Mouse (Mus musculus) liver, postnatal 0 days (tissue): ENCODE results near the gene Map1a. TPM values are rescaled to one million over a fixed set of nuclear protein-coding genes. Genes with fewer than 3 reads are reported as not detected.

Experiments
- ATAC-seq: fragments of 200-750 bp; cut with Nextera tagmentation; 2 replicates; pipeline ENCODE4 v1.8.0; 2017; ENCODE audit warnings: mild to moderate bottlenecking, moderate library complexity
- DNase-seq: peaks from one replicate; pipeline ENCODE4 v3.0.0-alpha.2; 2016
- H3K27ac ChIP-seq: fragments of 300-500 bp; sonication (generic); 2 replicates; pipeline ENCODE4 v1.5.1; 2014; ENCODE audit warnings: antibody characterized with exemption, moderate library complexity, mild to moderate bottlenecking, low read depth
- H3K27me3 ChIP-seq: fragments of 300-500 bp; sonication (generic); 2 replicates; pipeline ENCODE4 v1.6.1; 2014; ENCODE audit warnings: low read length, control low read depth, mixed read lengths; ENCODE audit not compliant: insufficient read depth
- H3K36me3 ChIP-seq: fragments of 300-500 bp; sonication (generic); replicated peaks from 2 replicates; pipeline ENCODE4 v1.6.1; 2014; ENCODE audit warnings: mild to moderate bottlenecking, control low read depth, low read length, moderate library complexity, mixed read lengths; ENCODE audit not compliant: insufficient read depth
- H3K4me1 ChIP-seq: fragments of 300-500 bp; sonication (generic); 2 replicates; pipeline ENCODE4 v1.6.1; 2014; ENCODE audit warnings: antibody characterized with exemption, mild to moderate bottlenecking, control low read depth; ENCODE audit not compliant: insufficient read depth
- H3K4me2 ChIP-seq: fragments of 300-500 bp; sonication (generic); 2 replicates; pipeline ENCODE4 v1.6.1; 2014; ENCODE audit warnings: low read depth, mild to moderate bottlenecking, low read length, moderate library complexity, mixed read lengths
- H3K4me3 ChIP-seq: fragments of 300-500 bp; sonication (generic); 2 replicates; pipeline ENCODE4 v1.5.1; 2014; ENCODE audit warnings: low read depth, low read length
- H3K9ac ChIP-seq: fragments of 300-500 bp; sonication (generic); replicated peaks from 2 replicates; pipeline ENCODE4 v1.6.1; 2014; ENCODE audit warnings: mild to moderate bottlenecking, moderate library complexity
- H3K9me3 ChIP-seq: fragments of 300-500 bp; sonication (generic); 2 replicates; pipeline ENCODE4 v1.6.1; 2016; ENCODE audit warnings: mild to moderate bottlenecking, control low read depth, low read length, mixed read lengths
- CTCF ChIP-seq: sonication (generic); IDR thresholded peaks from 2 replicates; pipeline ENCODE4 v1.5.1; 2016; ENCODE audit warnings: antibody characterized with exemption, low read depth
- EP300 ChIP-seq: IDR thresholded peaks from 2 replicates; pipeline ENCODE4 v1.6.1; 2016; ENCODE audit warnings: antibody characterized with exemption, low read depth, mild to moderate bottlenecking
- WGBS: fragments of 180-500 bp; shearing (Covaris S2); extraction: QIAGEN DNeasy Blood & Tissue Kit; methylation state at CpG from one replicate; pipeline ENCODE4 v1.1.7; 2014; ENCODE audit not compliant: insufficient replicate concordance; 5-methylcytosine and 5-hydroxymethylcytosine counted together
- polyA plus RNA-seq: library from polyadenylated mRNA; unstranded; fragments of >200 nt; fragmentation: Nextera tagmentation; extraction: Ambion mirVana; gene quantifications from 2 replicates; pipeline ENCODE4 v1.2.1, GENCODE M21; 2015

Map1a gene
- polyA plus RNA-seq, 1 experiment from 2014 or later, result 0.02 TPM

GRCm38 (mm10) chr2:121339057-121339456 lies 49.7 kb downstream of the Map1a start:
- H3K36me3 ChIP-seq, result no peaks in the 10 kb centered on the region
- no peak for ATAC-seq
- H3K4me1 ChIP-seq, result no peaks in the 10 kb centered on the region
- no peak overlapping the region for H3K27ac ChIP-seq
- DNase-seq, result no peak
- H3K4me3 ChIP-seq, result no peak overlapping the region
- H3K4me2 ChIP-seq, result no peak overlapping the region
- no peak overlapping the region for H3K9ac ChIP-seq
- TF ChIP-seq EP300 (no peak), CTCF (peak; percentile 43)
- H3K9me3 ChIP-seq, result no peaks in the 10 kb centered on the region
- no peaks in the 10 kb centered on the region for H3K27me3 ChIP-seq

GRCm38 (mm10) chr2:121353156-121353555 lies 63.8 kb downstream of the Map1a start:
- peaks cover 24% of the 10 kb centered on the region for H3K27me3 ChIP-seq
- no peak for DNase-seq
- H3K4me1 ChIP-seq, result peaks cover 6% of the 10 kb centered on the region
- H3K9me3 ChIP-seq, result no peaks in the 10 kb centered on the region
- TF ChIP-seq EP300, result no peak
- no peak overlapping the region for H3K9ac ChIP-seq
- 56% methylated on average over 8 of the region's 8 CpGs for WGBS
- no peaks in the 10 kb centered on the region for H3K36me3 ChIP-seq
- no peak overlapping the region for H3K4me2 ChIP-seq
- no peak overlapping the region for H3K27ac ChIP-seq
- ATAC-seq, result no peak
- H3K4me3 ChIP-seq, result no peak overlapping the region

DNA sequence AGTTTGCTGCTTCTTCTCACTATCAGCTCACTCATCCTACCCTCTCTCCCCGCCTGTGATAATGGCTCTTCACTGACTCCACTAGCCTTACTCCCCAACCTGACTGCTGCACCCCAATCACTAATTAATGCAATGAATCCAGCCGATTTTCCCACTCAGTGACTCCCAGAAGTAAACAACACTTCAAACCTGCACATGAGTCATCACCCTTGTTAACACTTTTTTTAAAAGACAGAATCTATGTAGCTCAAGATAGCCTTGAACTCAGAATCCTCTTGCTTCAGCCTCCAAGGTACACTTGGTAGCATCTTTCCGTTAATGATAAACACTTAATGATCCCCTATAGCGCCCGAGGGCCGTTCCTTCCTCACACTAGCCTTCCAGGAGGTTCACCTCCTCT lies 65.0 kb downstream of the Map1a start:
- Histone ChIP-seq H3K27ac (no peak overlapping the region), H3K9ac (peak overlapping the region; percentile 75), H3K27me3 (peaks cover 36% of the 10 kb centered on the region), H3K9me3 (no peaks in the 10 kb centered on the region), H3K4me3 (peak overlapping the region; percentile 66), H3K36me3 (no peaks in the 10 kb centered on the region), H3K4me1 (peaks cover 6% of the 10 kb centered on the region), H3K4me2 (peak overlapping the region; percentile 99)
- no peak for DNase-seq
- TF ChIP-seq CTCF, result no peak
- no peak for TF ChIP-seq EP300
- WGBS, result 5% methylated on average over 6 of the region's 6 CpGs
- no peak for ATAC-seq

- peak within 1 kb of the TSS; percentile 75 for H3K9ac ChIP-seq
- under 1% methylated on average over 53 of the region's 58 CpGs for WGBS
- ATAC-seq, result peak; percentile 99
- no peak within 1 kb of the TSS for H3K27ac ChIP-seq
- peaks cover 6% of the 10 kb centered on the region for H3K4me1 ChIP-seq
- TF ChIP-seq CTCF, result peak; percentile 99
- no peak for TF ChIP-seq EP300
- H3K9me3 ChIP-seq, result no peaks in the 10 kb centered on the region
- peak within 1 kb of the TSS; percentile 66 for H3K4me3 ChIP-seq
- H3K36me3 ChIP-seq, result no peaks in the 10 kb centered on the region
- H3K4me2 ChIP-seq, result peak within 1 kb of the TSS; percentile 99
- H3K27me3 ChIP-seq, result peaks cover 41% of the 10 kb centered on the region
- DNase-seq, result peak; percentile 96
Observed at GRCm38 (mm10) chr2:121354820-121355592, 65.6 kb downstream of the Map1a start, which contains the start of gene Ppip5k1. Ppip5k1 (minus strand) TSS chr2:121355396.

- DNase-seq (no peak), ATAC-seq (no peak)
- H3K4me2 ChIP-seq, result peak within 1 kb of the TSS; percentile 35
- 0 out of 2 replicates have a peak within 1 kb of the TSS, but pooled peaks have one; percentile 8 for H3K4me3 ChIP-seq
- no peaks in the 10 kb centered on the region for H3K9me3 ChIP-seq
- no peak within 1 kb of the TSS for H3K9ac ChIP-seq
- H3K4me1 ChIP-seq, result peaks cover 6% of the 10 kb centered on the region
- 50% methylated on average over 5 of the region's 5 CpGs for WGBS
- H3K27me3 ChIP-seq, result peaks cover 47% of the 10 kb centered on the region
- TF ChIP-seq CTCF, result no peak
- TF ChIP-seq EP300, result no peak
- H3K27ac ChIP-seq, result no peak within 1 kb of the TSS
- H3K36me3 ChIP-seq, result no peaks in the 10 kb centered on the region
Observed at GRCm38 (mm10) chr2:121357494-121357893, 68.1 kb downstream of the Map1a start, which contains the start of gene Ckmt1. Ckmt1 (plus strand) TSS chr2:121357714.

GRCm38 (mm10) chr2:121357961-121358360 lies 68.6 kb downstream of the Map1a start:
- H3K4me3 ChIP-seq, result no peak overlapping the region

More at GRCm38 (mm10) chr2:121357961-121358360, 68.6 kb downstream of the Map1a start:
- ATAC-seq (no peak), DNase-seq (no peak)
- TF ChIP-seq CTCF, result no peak
- TF ChIP-seq EP300, result no peak
- H3K9me3 ChIP-seq, result no peaks in the 10 kb centered on the region
- H3K27me3 ChIP-seq, result peaks cover 47% of the 10 kb centered on the region
- no peaks in the 10 kb centered on the region for H3K36me3 ChIP-seq
- WGBS, result 1% methylated on average over 4 of the region's 4 CpGs
- H3K4me2 ChIP-seq, result no peak overlapping the region
- H3K4me1 ChIP-seq, result peaks cover 6% of the 10 kb centered on the region
- H3K9ac ChIP-seq, result no peak overlapping the region
- no peak overlapping the region for H3K27ac ChIP-seq
